Mouse (Mus musculus): ENCODE data around the gene Spata31d1a.
"Not testable (repeated sequence)": the region's sequence is repeated elsewhere in the genome, so short reads cannot be mapped to it uniquely, and the experiment has no call there.

Gene Spata31d1a

GRCm38 (mm10) chr13:59700137-59700536 lies 10.0 kb downstream of the Spata31d1a start:
- not testable (repeated sequence) for DNase-seq (ENCODE audit: low spot score)

GRCm38 (mm10) chr13:59699131-59699530 lies 11.0 kb downstream of the Spata31d1a start:
- no peak for DNase-seq (ENCODE audit: low spot score)

- DNase-seq (ENCODE audit: low spot score), result peak; percentile 70
These were observed 14.3 kb downstream of the Spata31d1a start for GRCm38 (mm10) chr13:59695781-59696180.

- DNase-seq (ENCODE audit: low spot score), result no peak
These were observed 16.1 kb downstream of the Spata31d1a start, which contains the start of gene 4921517D22Rik for GRCm38 (mm10) chr13:59694008-59694407. TSS of gene 4921517D22Rik (minus strand) at chr13:59694108.

GRCm38 (mm10) chr13:59691478-59691877 lies 18.7 kb downstream of the Spata31d1a start:
- no peak for DNase-seq (ENCODE audit: low spot score)

- DNase-seq (ENCODE audit: low spot score), result no peak
These were observed 19.6 kb downstream of the Spata31d1a start for GRCm38 (mm10) chr13:59690576-59690975.

- no peak for DNase-seq (ENCODE audit: low spot score)
These were observed 20.3 kb downstream of the Spata31d1a start for GRCm38 (mm10) chr13:59689843-59690242.

- DNase-seq (ENCODE audit: low spot score), result no peak
These were observed 20.8 kb downstream of the Spata31d1a start for GRCm38 (mm10) chr13:59689313-59689712.

- DNase-seq (ENCODE audit: low spot score), result peak; percentile 27
These were observed 21.8 kb downstream of the Spata31d1a start for GRCm38 (mm10) chr13:59688338-59688770.

- DNase-seq (ENCODE audit: low spot score), result no peak
These were observed 24.9 kb downstream of the Spata31d1a start for GRCm38 (mm10) chr13:59685236-59685635.

- DNase-seq (ENCODE audit: low spot score), result no peak
These were observed 27.5 kb downstream of the Spata31d1a start for GRCm38 (mm10) chr13:59682629-59683028.

GRCm38 (mm10) chr13:59679908-59680307 lies 30.2 kb downstream of the Spata31d1a start:
- DNase-seq (ENCODE audit: low spot score), result no peak

GRCm38 (mm10) chr13:59679306-59679705 lies 30.8 kb downstream of the Spata31d1a start:
- DNase-seq (ENCODE audit: low spot score), result no peak

GRCm38 (mm10) chr13:59676316-59677229 lies 33.6 kb downstream of the Spata31d1a start:
- DNase-seq (ENCODE audit: low spot score), result no peak

GRCm38 (mm10) chr13:59675151-59676011 lies 34.7 kb downstream of the Spata31d1a start, which contains the start of gene Golm1:
TSS of gene Golm1 (minus strand) at chr13:59675811.
- peak; percentile 37 for DNase-seq (ENCODE audit: low spot score)

- DNase-seq (ENCODE audit: low spot score), result no peak
These were observed 35.4 kb downstream of the Spata31d1a start for GRCm38 (mm10) chr13:59674761-59675150.

- DNase-seq (ENCODE audit: low spot score), result no peak
These were observed 35.9 kb downstream of the Spata31d1a start for GRCm38 (mm10) chr13:59674215-59674614.

- DNase-seq (ENCODE audit: low spot score), result no peak
These were observed 36.5 kb downstream of the Spata31d1a start for GRCm38 (mm10) chr13:59673597-59673996.

GRCm38 (mm10) chr13:59672248-59672647 lies 37.9 kb downstream of the Spata31d1a start:
- DNase-seq (ENCODE audit: low spot score), result peak; percentile 63

- no peak for DNase-seq (ENCODE audit: low spot score)
These were observed 38.6 kb downstream of the Spata31d1a start for GRCm38 (mm10) chr13:59671521-59671920.

- DNase-seq (ENCODE audit: low spot score), result no peak
These were observed 40.2 kb downstream of the Spata31d1a start for GRCm38 (mm10) chr13:59669946-59670345.

GRCm38 (mm10) chr13:59668501-59669093 lies 41.5 kb downstream of the Spata31d1a start:
- DNase-seq (ENCODE audit: low spot score), result peak; percentile 75
